Mouse (Mus musculus): Measurements from ENCODE around the gene Parp8. TPM values are rescaled to one million over a fixed set of nuclear protein-coding genes. Genes with fewer than 3 reads are reported as not detected.
A peak's percentile ranks its signal among the peaks of the same experiment; 100 is the strongest.
"Not testable (repeated sequence)": the region's sequence is repeated elsewhere in the genome, so short reads cannot be mapped to it uniquely, and the experiment has no call there.

Gene Parp8
- polyA plus RNA-seq, 2 experiments: 2.0 to 3.2 TPM

DNA sequence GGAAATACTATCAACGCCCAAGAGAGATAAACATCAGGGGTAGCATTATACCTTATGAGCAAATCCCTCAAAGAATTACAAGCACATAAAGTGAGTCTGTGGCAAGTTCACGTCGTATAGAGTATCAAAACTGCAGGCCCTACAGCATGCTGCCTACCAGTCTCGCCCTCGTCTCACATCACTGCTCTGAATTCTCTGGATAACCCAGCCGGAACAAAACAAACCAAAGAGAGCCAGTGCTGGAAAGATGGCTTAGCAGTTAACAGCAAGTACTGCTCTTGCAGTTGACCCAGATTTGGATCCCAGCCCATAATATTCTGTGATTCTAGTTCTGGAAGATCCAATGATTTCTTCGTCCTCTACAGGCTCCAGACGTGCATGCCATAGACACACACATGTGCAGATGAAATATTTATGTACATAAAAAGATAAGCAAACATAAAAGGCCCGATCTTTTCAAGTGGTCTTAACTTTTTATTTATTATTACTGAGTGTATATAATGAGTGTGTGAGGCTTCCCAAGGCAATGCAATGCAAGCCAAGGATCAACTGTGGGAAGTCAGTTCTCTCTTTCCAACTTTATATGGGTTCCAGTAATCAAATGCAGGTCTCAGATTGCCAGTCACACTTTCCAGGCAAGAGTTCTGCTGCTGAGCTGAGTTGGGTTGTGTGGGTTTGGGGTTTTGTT lies 77.6 kb downstream of the Parp8 start:
- Histone ChIP-seq H3K9ac (replicated peaks) (no peak overlapping the region), H3K36me3 (replicated peaks; ENCODE audit: control insufficient read depth, insufficient read depth, low read depth) (no peaks in the 10 kb centered on the region), H3K27ac (no peak overlapping the region), H3K9me3 (ENCODE audit: control insufficient read depth, low read length) (no peaks in the 10 kb centered on the region), H3K4me2 (ENCODE audit: low read depth) (no peak overlapping the region), H3K4me1 (replicated peaks; ENCODE audit: control insufficient read depth in 2 of 2, insufficient read depth in 2 of 2, low read length in 1 of 2) (no peaks in the 10 kb centered on the region), H3K4me3 (ENCODE audit: insufficient read depth in 1 of 2, low read depth in 2 of 2, low read length in 2 of 2) (no peak overlapping the region), H3K27me3 (ENCODE audit: control insufficient read depth, insufficient read depth, low read length) (no peaks in the 10 kb centered on the region)
- 68% methylated on average over 9 of the region's 9 CpGs for WGBS (ENCODE audit: insufficient replicate concordance)
- DNase-seq (ENCODE audit: low read depth in 3 of 3, low spot score in 3 of 3) (no peak), ATAC-seq (ENCODE audit: insufficient read depth) (no peak)
- TF ChIP-seq CTCF (IDR thresholded peaks at IDR 0.05; ENCODE audit: low read depth): no peak
- TF ChIP-seq EP300 (IDR thresholded peaks at IDR 0.05; ENCODE audit: low read depth): no peak

- no peak for TF ChIP-seq EP300 (IDR thresholded peaks at IDR 0.05; ENCODE audit: low read depth)
- TF ChIP-seq CTCF (IDR thresholded peaks at IDR 0.05; ENCODE audit: low read depth): no peak
- Histone ChIP-seq H3K36me3 (replicated peaks; ENCODE audit: control insufficient read depth, insufficient read depth, low read depth) (no peaks in the 10 kb centered on the region), H3K4me3 (ENCODE audit: insufficient read depth in 1 of 2, low read depth in 2 of 2, low read length in 2 of 2) (no peak overlapping the region), H3K27ac (no peak overlapping the region), H3K4me2 (ENCODE audit: low read depth) (no peak overlapping the region), H3K4me1 (replicated peaks; ENCODE audit: control insufficient read depth in 2 of 2, insufficient read depth in 2 of 2, low read length in 1 of 2) (no peaks in the 10 kb centered on the region), H3K9ac (replicated peaks) (no peak overlapping the region), H3K27me3 (ENCODE audit: control insufficient read depth, insufficient read depth, low read length) (no peaks in the 10 kb centered on the region), H3K9me3 (ENCODE audit: control insufficient read depth, low read length) (no peaks in the 10 kb centered on the region)
- no peak for DNase-seq (ENCODE audit: low read depth in 3 of 3, low spot score in 3 of 3)
- 60% methylated on average over 4 of the region's 4 CpGs for WGBS (ENCODE audit: insufficient replicate concordance)
- ATAC-seq (ENCODE audit: insufficient read depth): no peak
Measured at GRCm38 (mm10) chr13:116946566-116946965, 78.8 kb downstream of the Parp8 start.

DNA sequence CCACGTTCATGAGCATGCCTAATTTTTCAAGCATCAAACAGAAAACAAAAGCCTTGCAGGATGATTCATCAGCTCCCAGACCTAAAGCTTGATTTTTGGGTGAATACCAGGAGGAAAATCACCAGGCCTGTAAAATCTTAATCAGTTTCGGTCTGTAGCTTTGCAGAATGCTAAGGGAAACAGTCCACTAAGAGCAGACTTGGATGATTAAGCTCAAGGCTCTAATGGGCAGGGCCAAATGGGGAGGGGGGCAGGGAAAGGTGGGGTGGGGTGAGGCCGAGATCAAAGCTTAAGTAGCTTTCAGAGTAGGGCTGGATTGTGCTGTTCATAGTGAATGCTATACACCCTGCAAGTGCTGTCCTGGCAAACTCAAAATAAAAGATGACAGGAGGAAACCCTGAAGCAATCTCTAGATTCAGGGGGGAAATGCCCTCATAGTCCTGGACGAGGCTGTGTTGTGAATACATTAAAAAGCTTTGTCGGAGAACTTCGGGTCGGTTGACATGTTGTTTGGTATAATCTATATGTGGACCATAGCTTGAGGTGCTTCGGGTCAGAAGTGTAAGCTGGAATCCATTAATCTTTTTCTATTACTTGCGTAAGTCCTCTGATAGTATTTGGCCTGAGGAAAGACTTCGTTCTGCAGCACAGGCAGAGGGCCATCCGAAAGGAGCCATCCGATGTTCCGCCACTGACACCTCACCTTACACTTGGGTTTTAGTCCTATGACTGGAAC lies 83.9 kb downstream of the Parp8 start:
- no peak overlapping the region for H3K4me3 ChIP-seq (ENCODE audit: insufficient read depth in 1 of 2, low read depth in 2 of 2, low read length in 2 of 2)
- no peak for DNase-seq (ENCODE audit: low read depth in 3 of 3, low spot score in 3 of 3)
- H3K27ac ChIP-seq: no peak overlapping the region
- H3K9ac ChIP-seq (replicated peaks): no peak overlapping the region
- H3K4me1 ChIP-seq (replicated peaks; ENCODE audit: control insufficient read depth in 2 of 2, insufficient read depth in 2 of 2, low read length in 1 of 2): no peaks in the 10 kb centered on the region
- H3K27me3 ChIP-seq (ENCODE audit: control insufficient read depth, insufficient read depth, low read length): no peaks in the 10 kb centered on the region
- ATAC-seq (ENCODE audit: insufficient read depth): no peak
- H3K4me2 ChIP-seq (ENCODE audit: low read depth): no peak overlapping the region
- 71% methylated on average over 13 of the region's 13 CpGs for WGBS (ENCODE audit: insufficient replicate concordance)
- TF ChIP-seq CTCF (IDR thresholded peaks at IDR 0.05; ENCODE audit: low read depth): no peak
- TF ChIP-seq EP300 (IDR thresholded peaks at IDR 0.05; ENCODE audit: low read depth): no peak
- H3K36me3 ChIP-seq (replicated peaks; ENCODE audit: control insufficient read depth, insufficient read depth, low read depth): no peaks in the 10 kb centered on the region
- H3K9me3 ChIP-seq (ENCODE audit: control insufficient read depth, low read length): no peaks in the 10 kb centered on the region

DNA sequence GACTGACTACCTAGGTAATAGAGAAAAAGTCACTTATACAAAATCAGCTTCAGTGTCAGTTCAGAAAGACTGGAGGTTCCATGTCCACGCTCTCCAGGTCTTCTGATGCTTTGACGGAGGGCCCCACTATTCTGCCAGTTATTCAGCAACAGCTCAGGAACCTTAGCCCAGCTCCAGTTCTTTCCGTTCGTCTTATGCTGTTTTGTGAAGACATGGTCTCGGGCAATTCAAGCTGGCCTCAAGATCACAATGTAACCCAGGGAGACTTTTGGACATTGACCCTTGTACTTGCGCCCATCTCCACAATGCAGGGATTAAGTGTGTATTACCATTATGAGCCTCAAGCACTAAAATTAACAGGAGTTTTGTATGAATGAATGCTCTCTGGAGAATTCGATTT lies 84.6 kb downstream of the Parp8 start:
- no peak overlapping the region for H3K4me3 ChIP-seq (ENCODE audit: insufficient read depth in 1 of 2, low read depth in 2 of 2, low read length in 2 of 2)
- H3K9me3 ChIP-seq (ENCODE audit: control insufficient read depth, low read length): no peaks in the 10 kb centered on the region
- no peak overlapping the region for H3K4me2 ChIP-seq (ENCODE audit: low read depth)
- no peak for TF ChIP-seq EP300 (IDR thresholded peaks at IDR 0.05; ENCODE audit: low read depth)
- TF ChIP-seq CTCF (IDR thresholded peaks at IDR 0.05; ENCODE audit: low read depth): no peak
- H3K36me3 ChIP-seq (replicated peaks; ENCODE audit: control insufficient read depth, insufficient read depth, low read depth): no peaks in the 10 kb centered on the region
- no peaks in the 10 kb centered on the region for H3K27me3 ChIP-seq (ENCODE audit: control insufficient read depth, insufficient read depth, low read length)
- 63% methylated on average over 7 of the region's 7 CpGs for WGBS (ENCODE audit: insufficient replicate concordance)
- DNase-seq (ENCODE audit: low read depth in 3 of 3, low spot score in 3 of 3): no peak
- no peak overlapping the region for H3K9ac ChIP-seq (replicated peaks)
- ATAC-seq (ENCODE audit: insufficient read depth): no peak
- no peaks in the 10 kb centered on the region for H3K4me1 ChIP-seq (replicated peaks; ENCODE audit: control insufficient read depth in 2 of 2, insufficient read depth in 2 of 2, low read length in 1 of 2)
- H3K27ac ChIP-seq: no peak overlapping the region

GRCm38 (mm10) chr13:116937019-116937418 lies 88.3 kb downstream of the Parp8 start:
- not testable (repeated sequence) for H3K9me3 ChIP-seq (ENCODE audit: control insufficient read depth, low read length); H3K27me3 ChIP-seq (ENCODE audit: control insufficient read depth, insufficient read depth, low read length); H3K4me3 ChIP-seq (ENCODE audit: insufficient read depth in 1 of 2, low read depth in 2 of 2, low read length in 2 of 2); H3K36me3 ChIP-seq (replicated peaks; ENCODE audit: control insufficient read depth, insufficient read depth, low read depth); H3K9ac ChIP-seq (replicated peaks); ATAC-seq (ENCODE audit: insufficient read depth); H3K4me2 ChIP-seq (ENCODE audit: low read depth); H3K27ac ChIP-seq; DNase-seq (ENCODE audit: low read depth in 3 of 3, low spot score in 3 of 3); H3K4me1 ChIP-seq (replicated peaks; ENCODE audit: control insufficient read depth in 2 of 2, insufficient read depth in 2 of 2, low read length in 1 of 2)
- WGBS (ENCODE audit: insufficient replicate concordance): 53% methylated on average over 3 of the region's 3 CpGs
- TF ChIP-seq CTCF (IDR thresholded peaks at IDR 0.05; ENCODE audit: low read depth): peak; percentile 29; the same call in 1 of the 2 replicates
